Mouse (Mus musculus) liver, adult 2 months (tissue): ENCODE data around the gene Ift140.

Source experiments
- CTCF ChIP-seq: fragments of 200-500 bp; IDR thresholded peaks from 2 replicates; pipeline ENCODE4 v1.5.1; 2011; ENCODE audit warnings: low read depth, low read length, control low read depth
- POLR2A ChIP-seq: fragments of 200-500 bp; IDR thresholded peaks from 2 replicates; pipeline ENCODE4 v1.6.1; 2011; ENCODE audit warnings: low read length, control low read depth; ENCODE audit not compliant: insufficient read depth; ENCODE audit errors: extremely low read depth

DNA sequence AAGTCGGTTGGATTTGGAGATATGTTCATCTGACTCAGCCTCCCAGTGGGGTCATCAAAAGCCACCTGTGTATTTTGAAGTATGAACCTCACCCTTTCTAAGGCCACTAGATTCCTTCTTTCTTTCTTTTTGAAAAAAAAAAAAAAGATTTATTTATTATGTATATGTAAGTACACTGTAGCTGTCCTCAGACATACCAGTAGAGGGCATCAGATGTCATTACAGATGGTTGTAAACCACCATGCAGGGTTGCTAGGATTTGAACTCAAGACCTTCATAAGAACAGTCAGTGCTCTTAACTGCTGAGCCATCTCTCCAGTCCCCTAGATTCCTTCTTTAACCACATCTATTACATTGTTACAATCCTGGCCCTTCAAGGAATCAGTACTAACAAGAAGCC, 114.2 kb downstream of the Ift140 start:
- no peak for TF ChIP-seq CTCF
- TF ChIP-seq POLR2A = no peak
